Mouse (Mus musculus) CH12.LX (cell line): ENCODE measurements around the gene Spin1.

Experiments
- CTCF ChIP-seq, 2 experiments: IDR thresholded peaks in 1 of 2; conservative IDR thresholded peaks in 1 of 2; 2 replicates each; pipeline ENCODE4 v1.5.1; 2011 to 2012; ENCODE audit warnings: low read depth in 2 of 2, low read length in 2 of 2, improper control_type of control experiment in 1 of 2, inconsistent platforms in 1 of 2, mild to moderate bottlenecking in 1 of 2, moderate library complexity in 1 of 2
- ELF1 ChIP-seq: IDR thresholded peaks from 2 replicates; pipeline ENCODE4 v1.6.1; 2014; ENCODE audit warnings: low read depth, mild to moderate bottlenecking, inconsistent platforms, low read length, improper control_type of control experiment
- ETS1 ChIP-seq: conservative IDR thresholded peaks from 2 replicates; pipeline ENCODE4 v1.6.1; 2012; ENCODE audit warnings: low read depth, mild to moderate bottlenecking, inconsistent platforms, low read length, improper control_type of control experiment, moderate library complexity
- MAX ChIP-seq: IDR thresholded peaks from 2 replicates; pipeline ENCODE4 v1.6.1; 2011; ENCODE audit warnings: low read length, improper control_type of control experiment
- MAZ ChIP-seq: IDR thresholded peaks from 2 replicates; pipeline ENCODE4 v1.6.1; 2012; ENCODE audit warnings: low read depth, mild to moderate bottlenecking, inconsistent platforms, low read length, improper control_type of control experiment, moderate library complexity
- POLR2AphosphoS2 ChIP-seq: IDR thresholded peaks from 2 replicates; pipeline ENCODE4 v1.6.1; 2011; ENCODE audit warnings: low read depth, low read length, improper control_type of control experiment
- USF1 ChIP-seq: IDR thresholded peaks from 2 replicates; pipeline ENCODE4 v1.6.1; 2014; ENCODE audit warnings: low read depth, mild to moderate bottlenecking, inconsistent platforms, low read length, improper control_type of control experiment

DNA sequence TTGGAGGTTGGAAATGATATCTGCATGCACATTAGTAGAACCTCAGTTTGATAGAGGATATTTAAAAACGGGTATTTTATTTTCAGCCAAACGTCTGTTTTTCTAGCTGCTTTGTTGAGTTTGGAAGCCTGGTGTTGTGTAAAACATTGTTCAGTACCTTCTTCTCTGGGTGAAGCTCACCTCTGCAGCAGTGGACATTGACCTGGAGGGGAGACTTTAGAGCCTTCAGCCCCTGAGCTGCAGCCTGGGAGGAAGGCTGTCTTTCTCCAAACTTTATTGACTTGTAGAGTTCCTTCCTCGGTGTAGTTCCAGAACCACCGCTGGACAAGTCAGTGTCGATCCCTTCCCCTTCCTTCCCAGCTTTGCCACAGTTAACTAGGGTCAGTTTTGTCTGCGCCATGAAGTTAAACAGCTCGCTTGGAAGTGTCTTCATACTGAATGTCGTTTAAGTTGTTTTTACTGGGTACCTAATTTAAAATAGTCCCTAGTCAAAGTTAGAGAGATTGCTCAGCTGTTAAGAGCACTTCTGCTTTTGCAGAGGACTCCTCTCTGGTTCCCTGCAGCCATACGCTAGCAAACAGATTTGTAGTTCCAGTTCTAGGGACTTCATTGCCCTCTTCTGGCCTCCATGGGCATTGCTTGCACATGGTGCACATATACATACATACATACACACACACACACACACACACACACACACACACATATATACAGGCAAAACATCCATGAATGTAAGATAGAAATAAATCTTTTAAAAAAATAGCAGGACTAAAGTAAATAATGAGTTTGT is 3.4 kb downstream of the Spin1 start:
- TF ChIP-seq USF1 (no peak), CTCF (conservative IDR thresholded peaks at IDR 0.05 in 1 of 2, IDR thresholded peaks at IDR 0.05 in 1 of 2; ENCODE audit: low read depth in 2 of 2, low read length in 2 of 2) (no peak), MAZ (no peak), ELF1 (no peak), MAX (no peak), POLR2AphosphoS2 (no peak), ETS1 (no peak)
